Mouse (Mus musculus) thymus, postnatal 10 days (tissue): ENCODE data around the gene H3f3b.

Experiments
- DNase-seq, 2 experiments: peaks; one replicate each; pipeline ENCODE4 v3.0.0; 2021; ENCODE audit warnings: low spot score in 2 of 2

H3f3b gene

DNA sequence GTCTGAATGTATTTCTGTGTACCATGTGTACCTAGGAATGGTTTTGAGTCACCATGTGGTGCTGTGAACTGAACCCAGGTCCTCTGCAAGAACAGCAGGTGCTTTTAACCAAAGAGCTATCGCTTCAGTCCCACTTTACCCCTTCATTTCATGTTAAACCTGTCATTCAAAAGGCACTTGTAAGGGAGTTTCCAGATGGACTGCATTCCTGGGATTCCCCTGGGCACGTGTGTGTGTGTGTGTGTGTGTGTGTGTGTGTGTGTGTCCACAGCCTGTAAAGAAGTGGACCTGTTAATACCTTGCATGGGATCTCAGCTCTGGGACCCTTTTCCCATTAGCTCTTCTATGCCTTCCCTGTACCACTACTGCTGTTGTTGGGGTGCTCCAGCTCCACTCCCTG, 21.8 kb upstream of the H3f3b start:
- DNase-seq = no peak

DNA sequence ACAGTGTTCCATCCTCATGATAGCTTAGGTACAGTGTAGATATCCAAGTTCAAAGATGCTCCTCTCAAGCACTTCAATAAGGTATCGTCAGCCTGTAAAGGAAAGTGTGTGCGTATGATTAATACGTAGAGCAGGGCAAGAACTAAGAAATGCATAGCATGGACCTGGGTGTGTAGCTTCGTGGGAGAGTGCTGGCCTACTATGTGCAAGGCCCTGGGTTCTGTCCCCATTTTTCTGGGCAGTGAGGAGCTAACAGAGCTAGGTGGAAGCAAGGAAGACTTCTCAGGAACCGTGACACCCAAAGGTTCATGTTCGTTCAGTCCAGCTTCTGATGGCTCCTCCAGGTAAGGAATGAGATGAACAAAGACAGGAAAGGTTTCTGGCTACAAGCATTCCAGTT, 17.4 kb upstream of the H3f3b start:
- no peak for DNase-seq

DNA sequence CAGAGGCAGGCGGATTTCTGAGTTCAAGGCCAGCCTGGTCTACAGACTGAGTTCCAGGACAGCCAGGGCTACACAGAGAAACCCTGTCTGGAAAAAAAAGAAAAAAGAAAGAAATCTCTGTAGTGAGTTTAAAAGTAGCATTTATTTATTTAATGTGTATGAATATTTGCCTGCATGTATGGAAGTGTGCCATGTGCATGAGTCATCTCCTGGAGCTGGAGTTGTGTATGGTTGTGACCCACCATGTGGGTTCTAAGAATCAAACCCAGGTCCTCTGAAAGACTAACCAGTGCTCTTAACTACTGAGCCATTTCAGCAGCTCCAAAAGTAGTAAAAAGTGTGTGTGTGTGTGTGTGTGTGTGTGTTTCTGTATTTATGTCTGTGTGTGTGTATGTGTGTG, 15.5 kb upstream of the H3f3b start:
- no peak for DNase-seq

DNA sequence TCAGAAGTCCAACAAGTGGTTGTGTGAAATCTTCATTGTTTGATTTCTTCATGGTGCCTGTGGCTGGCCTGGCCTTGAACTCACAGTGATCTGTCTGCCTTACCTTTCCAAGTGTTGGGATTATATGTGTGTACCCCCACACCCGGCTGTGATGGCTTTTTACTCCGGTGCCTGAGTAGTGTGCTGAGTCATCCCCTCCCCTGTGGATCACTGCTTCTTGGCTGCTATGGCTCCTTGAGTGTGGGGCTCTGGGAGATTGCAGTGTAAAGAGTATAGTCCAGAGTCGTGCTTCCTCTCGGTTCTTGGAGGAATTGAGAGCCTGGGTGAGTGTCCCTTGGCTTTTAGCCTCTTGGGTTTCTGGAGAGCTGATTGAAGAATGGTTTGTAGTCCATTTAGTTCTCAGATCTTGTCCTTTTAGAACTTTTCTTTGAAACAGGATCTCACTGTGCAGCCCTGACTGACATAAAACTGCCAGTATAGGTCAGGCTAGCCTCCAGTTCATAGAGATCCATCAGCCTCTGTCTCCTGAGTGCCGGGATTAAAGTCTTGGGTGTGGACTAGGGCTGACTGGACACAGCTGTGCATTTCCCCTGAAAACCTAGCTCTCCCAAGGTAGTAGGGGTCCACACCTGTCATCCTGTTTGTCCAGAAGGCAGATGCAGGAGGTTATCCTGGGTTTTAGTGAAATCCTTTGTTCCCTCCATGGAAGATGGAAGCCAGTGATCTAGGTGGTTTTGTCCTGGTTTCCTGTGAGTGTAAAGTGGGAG, 14.8 kb upstream of the H3f3b start:
- no peak for DNase-seq

DNA sequence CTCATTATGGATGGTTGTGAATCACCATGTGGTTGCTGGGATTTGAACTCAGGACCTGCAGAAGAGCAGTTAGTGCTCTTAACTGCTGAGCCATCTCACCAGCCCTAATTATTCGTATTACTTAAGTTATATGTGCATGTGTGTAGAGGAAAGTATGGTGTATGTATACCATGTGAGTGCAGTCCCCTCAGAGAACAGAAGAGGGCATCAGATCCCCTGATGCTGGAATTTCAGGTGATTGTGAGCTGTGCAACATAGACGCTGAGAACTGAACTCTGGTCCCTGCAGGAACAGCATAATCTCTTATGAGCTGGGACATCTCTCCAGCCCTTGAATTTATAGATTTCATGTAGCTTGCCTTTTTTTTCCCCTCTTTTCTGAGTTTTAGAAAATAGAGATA, 14.1 kb upstream of the H3f3b start:
- no peak for DNase-seq

DNA sequence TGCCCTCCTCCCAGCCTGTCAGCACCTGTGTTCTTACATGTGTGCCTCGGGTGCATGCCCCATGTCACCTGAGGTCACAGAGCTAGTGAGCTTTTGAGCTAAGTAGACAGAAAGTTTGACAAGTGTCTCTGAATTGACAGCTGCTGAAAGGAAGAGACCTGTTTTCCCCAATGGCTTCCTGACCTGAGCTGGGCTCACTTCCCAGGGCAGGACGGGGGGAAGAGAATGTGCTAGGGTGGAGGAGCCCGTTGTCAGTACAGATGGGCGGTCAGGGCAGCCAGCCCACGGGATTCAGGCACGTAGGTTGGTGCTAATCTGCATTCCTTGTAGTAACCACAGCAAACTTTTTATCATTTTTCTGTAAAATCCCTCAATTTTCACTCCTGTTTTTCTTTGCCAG, 12.8 kb upstream of the H3f3b start:
- DNase-seq = no peak

DNA sequence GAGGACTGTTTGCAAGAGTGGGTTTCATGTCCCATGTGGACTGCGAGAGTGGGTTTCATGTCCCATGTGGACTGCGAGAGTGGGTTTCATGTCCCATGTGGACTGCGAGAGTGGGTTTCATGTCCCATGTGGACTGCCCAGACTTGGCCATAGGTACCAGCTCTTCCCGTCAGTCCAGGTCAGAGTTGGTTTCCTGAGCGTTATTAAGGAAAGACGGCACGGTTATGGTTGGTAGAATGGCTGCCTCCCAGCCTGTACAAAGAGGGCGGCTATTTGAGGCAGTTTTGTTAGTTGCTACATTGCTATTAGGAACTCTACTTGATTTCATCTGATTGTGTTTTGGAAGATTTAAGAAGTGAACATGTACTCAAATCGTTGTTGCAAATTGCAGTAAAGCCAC, 10.1 kb upstream of the H3f3b start:
- no peak for DNase-seq

DNA sequence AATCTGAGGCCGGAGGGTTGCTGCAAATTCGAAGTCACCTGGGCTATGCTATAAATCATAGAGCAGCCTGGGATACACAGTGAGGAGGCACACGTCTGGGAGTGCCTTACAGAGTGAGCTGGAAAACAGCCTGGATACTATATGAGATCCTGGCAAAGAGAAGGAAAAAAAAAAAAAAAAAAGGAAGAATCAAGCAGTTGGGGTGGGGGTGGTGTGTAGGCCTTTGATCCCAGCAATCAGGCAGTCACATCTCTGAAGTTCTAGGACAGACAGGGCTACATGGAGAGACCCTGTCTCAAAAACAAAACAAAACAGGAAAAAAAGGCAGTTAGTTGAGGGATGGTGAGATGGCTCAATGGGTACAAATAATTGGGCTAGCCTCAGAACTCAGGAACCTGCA, 8.9 kb upstream of the H3f3b start:
- no peak for DNase-seq

DNA sequence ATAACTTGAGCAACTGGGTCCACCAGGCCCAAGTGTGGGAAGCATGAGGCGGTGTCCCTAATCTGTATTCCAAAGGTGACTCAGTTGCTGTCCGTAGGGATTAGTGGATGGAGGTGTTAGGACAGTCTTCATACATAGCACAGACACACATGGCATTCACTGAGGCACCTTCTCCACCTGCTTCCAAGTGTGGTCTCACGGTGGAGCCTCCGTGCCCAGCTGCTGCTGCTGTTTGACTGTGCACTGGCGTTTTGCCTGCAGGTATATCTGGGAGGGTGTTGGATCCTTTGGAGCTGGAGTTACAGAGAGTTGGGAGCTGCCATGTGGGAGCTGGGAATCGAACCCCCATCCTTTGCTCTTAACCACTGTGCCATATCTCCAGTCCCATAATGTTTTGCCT, 6.8 kb upstream of the H3f3b start:
- DNase-seq = no peak

DNA sequence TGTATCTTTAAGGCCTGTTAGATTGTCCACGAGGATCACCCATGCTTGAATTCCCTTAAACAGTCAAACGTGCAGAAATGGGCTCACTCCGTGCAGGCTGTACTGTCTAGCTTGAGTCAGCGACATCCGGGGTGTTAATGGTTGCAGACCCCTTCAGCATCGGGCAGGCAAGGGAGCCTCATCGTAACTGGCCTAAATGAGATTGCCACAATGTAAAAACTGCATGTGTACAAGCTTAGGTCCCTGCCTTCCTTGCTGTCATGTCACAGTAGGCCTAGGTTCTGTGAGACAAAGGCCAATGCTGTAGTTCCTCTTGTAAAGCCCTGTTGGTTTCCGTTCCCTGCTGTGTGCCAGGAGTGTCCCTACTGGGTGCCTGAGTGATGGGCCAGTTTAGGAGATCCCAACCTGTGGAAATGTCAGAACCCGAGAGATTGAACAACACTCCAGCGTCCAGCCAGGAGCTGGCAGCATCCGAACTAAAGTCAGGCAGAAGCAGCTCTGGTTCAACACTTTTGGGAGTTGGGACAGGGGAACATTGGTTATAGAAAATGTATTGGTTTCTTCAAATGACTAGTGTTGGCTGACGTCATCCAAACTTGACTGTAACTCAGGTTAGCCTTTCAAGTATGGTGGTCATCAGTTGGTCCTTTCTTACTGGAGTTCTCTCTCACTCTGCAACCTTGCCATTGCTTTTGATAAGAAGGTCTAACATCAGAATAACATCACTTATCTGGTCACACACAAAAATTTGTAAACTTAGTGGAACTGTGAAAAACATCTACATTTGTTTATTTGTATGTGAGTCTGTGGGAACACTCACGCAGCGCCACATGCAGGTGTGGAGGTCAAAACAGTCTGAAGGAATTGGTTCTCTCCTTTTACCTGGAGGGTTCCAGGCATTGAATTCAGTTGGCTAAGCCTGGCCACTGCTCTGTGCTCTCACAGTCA, 3.4 kb upstream of the H3f3b start:
- peak in 1 of 2 experiments; percentile 36 for DNase-seq

DNA sequence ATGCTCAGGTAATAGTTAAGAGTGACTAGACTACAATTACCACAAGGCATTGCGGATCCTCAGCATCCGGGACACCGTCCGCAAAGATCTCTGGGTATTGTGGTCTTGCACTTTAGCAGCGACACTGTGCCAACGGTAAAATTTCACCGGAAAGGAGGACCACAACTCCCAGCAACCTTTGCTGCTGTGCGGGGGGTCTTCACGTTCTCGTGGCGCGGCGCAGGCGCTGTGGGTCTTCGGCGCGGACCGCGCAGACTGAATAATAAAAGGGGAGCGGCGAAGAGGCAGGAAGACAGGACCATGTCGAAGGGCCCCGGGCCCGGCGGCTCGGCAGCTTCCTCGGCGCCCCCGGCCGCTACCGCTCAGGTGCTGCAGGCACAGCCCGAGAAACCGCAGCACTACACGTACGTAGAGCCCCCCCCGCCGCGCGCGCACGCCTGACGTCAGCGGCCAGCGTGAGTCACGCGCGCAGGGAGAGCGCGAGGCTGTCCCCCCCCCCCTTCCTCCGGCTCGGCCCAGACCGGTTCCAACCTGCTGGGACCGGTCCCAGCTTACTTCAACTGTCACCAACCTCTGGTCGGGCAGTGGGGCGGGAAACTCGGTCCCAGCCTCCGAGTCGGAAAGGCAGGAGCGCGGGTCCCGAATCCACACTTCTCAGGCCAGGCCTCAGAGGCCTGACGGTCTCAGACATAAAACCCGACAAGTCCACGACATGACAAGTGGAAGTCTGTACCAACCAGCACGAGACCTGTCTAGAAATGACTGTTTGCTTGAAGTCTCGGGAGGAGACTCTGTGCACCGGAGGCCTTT, 2.5 kb upstream of the H3f3b start, which contains the start of gene Unk:
Gene Unk, plus strand, starts transcription at position 235 of the 810 bp plus-strand sequence.
- peak; percentile 92 to 96 for DNase-seq

DNA sequence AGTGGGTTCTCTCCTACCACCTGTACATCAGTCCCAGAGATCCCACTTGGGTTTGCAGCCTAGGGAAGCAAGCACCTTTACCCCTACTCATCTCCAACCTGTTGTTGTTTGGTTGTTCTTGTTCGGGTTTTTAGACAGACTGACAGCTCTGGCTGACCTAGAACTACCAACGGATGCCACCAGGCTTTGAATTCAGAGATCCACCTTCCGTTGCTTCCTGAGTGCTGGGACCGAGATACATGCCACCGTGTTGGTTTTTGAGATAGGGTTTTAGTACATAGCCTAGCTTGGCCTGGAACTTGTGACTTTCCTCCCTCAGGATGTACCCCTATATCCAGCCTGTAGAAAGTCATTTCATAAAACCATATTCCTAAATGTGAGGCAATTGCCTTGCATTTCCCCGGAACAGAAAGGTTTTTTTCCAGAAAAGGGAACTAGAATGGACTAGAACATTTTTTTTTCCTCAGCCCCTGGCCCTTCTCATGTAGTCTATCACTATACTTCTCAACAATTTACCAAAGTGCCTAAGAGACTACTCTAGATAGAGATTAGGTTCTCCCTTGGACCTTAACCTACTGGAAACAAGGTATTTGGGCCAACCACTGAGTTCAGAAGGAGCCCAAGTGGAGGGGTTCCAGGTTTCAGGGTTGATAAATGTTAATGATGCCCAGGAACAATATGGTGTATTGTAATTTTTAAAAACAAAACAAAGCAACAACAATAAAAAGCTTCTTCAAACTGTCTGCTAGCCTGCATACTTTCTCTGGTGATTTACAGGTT, 1.5 kb upstream of the H3f3b start:
- DNase-seq = no peak

DNA sequence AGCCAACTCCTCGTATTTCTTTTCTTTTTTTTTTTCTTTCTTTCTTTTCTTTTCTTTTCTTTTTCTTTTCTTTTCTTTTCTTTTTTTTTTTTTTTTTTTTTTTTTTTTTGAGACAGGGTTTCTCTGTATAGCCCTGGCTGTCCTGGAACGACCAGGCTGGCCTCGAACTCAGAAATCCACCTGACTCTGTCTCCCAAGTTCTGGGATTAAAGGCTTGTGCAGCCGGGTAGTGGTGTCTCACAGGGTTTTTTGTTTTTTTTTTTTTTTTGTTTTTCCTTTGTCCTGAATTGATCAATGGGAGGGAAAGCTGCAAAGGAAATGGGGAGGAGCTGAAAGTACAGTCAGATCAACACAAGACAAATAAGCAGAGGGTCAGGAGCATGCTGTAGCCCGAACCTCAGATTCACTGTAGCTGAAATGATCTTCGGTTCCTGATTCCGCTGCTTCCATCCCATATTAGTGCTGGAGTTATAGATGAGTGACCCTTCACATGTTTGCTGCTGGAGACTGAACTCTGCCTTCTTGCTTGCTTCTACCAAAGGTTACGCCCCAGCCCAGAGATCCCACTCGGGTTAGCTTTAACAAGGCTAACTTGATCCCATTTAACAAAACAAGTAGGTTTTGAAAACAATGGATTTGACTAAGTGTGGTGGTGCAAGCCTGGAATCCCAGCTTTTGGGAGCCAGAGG, 559 bp upstream of the H3f3b start:
- DNase-seq = no peak

DNA sequence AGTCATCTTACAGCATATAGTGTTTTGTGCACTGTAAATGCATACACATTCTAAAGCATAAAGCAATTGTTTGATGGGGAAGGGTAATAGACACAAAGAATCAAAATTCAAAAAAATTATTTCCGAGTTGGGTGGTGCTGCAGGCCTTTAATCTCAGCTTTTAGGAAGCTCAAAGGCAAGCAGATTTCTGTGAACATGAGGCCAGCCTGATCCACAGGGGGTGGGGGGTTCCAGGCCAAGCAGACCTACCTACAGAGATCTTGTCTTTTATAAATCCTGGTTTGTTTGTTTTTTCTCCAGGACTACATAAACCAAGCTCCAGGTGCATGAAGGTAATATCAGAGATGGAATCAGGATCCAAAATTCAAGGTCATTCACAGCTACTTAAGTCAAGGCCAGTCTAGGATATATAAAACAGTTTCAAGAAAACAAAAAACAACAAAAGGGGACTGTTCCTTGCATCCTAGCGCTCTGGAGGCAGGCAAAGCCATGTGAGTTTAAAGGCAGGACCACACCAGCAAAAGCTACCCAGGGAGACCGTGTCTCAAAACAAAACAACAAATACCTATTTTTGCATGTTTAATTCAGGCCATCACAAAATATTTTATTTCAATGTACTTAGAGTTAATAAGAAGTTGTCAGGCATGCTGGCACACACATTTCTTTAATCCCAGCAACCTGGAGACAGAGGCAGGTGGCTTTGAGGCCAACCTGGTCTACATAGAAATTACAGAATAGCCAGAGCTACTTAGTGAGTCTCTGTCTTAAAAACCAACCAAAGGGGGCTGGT, 2.5 kb downstream of the H3f3b start:
- DNase-seq = no peak

DNA sequence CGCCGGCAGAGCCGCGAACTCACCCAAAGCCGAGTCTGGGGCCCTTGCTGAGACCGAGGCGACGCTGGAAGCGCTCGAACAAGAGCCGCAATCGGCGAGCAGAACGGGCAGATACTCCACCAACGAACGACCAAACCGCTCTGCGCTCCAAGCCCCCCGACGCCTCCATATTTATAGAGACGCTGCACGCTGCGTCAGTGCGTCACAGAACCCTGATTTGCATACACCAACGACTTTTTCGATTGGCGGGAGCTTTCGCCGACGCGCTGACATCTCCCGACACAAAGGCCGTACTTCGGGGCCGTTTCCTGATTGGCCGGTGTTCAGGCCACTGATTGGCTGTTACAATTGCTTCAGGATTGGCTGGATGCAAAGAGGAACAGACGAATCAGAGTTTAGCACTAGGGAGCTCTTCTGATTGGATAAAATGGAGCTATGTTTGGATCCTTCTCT, 3.4 kb downstream of the H3f3b start:
- DNase-seq = peak; percentile 97

DNA sequence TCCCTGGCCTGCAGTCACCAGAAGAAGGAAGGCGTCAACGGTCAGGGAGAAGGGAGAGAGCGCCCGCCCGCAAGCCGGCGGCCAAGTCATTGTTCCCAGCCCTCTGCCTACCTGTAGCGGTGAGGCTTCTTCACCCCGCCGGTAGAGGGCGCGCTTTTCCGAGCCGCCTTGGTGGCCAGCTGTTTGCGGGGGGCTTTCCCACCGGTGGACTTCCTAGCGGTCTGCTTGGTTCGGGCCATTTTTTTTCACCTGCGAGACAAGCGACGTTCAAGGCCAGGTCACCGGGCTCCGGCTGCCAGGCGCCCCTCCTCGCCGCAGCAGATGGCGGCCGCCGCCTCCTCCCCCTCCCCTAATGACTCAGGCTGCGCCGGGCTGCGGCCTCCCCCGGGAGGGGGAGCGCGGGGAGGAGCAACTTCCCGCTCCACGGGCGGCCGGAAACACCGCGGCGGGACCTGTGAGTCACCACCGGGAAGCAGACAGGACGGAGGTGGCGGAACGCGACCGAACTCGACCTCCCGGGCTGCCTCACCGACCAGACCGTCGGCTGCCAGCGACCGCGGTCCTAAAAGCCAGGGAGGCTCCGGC, 3.9 kb downstream of the H3f3b start:
- peak; percentile 82 to 86 for DNase-seq

DNA sequence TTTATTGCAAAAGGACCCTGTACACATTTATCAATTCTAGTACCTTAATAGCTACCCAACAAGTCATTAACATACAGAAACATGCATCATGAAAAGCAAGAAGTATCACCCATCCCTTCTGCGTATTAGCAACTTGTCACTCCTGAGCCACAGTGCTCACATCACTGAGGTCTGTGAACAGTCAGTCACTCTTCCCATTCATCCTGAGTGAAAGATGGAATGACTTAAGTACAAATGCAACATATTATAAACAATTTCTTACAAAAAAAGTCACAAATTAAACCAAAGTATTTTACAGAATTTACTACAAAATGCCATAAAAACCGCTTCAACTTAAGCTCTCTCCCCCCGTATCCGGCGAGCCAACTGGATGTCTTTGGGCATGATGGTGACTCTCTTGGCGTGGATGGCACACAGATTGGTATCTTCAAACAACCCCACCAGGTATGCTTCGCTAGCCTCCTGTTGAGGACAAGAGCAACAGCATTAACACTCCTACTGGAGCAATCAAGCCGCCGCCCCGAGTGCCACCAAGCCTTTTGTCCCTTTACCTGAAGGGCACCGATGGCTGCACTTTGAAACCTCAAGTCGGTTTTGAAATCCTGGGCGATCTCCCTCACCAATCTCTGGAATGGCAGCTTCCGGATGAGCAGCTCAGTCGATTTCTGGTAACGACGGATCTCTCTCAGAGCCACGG, 4.5 kb downstream of the H3f3b start:
- peak in 1 of 2 experiments; percentile 40 for DNase-seq

DNA sequence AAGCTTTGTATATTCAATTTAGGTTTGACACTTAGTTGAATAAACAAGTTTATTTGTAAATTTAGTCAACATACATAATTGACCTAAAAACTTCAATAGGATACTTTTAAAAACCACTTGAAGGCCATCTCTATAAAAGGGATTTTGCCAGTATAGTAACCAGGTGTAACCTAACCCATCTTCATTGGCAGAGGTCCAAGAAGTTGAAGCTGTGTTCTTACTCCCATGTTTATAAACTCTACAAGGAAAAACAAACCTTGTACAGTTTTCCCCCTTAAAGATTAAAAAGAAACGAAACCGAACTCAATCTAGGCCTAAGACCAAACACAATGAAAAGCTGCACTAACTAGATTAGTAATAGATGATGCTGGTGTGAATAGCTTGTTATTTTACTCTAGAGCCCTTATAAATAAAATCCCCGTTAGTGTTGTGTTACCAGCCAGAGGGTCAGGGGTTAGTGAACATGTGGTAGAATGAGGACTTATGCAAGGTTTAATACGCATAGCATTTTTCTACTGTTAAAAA, 5.4 kb downstream of the H3f3b start:
- DNase-seq = no peak
